ENCODE assay signal across 7 mouse cellular contexts in the genomic region with DNA sequence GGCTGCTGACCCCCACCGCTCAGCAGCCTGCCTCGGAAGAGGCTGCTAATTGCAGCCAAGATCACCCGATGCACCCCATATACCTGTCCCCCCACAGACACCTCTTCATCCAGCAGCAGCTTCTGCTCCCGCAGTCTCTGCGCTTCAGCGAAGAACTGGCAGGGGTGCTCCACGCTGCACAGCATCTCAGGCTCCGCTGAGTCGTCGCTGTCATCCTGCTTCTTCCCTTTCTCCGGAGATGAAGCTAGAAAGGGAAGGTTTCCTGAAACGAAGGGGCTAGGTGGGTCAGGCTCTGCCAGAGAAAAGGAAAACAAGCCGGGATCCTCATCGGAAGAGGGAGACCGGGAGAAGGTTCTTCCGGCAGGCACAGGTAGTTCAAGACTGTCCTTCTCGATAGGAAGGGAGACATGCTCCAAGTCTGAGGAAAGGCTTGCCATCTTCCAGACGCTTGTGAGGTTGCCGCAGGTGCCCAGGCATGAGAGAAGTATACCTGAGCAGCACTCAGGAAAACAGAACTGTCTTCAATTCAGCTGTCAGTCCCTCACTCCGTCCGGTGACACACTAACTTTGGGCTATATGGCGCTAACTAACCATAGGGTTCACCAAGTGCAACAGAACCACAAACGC. TPM values are rescaled to one million over a fixed set of nuclear protein-coding genes. Genes with fewer than 3 reads are reported as not detected.
A peak's percentile ranks its signal among the peaks of the same experiment; 100 is the strongest.
DNase-seq lines count a peak whose midpoint lies in the region; ATAC-seq lines count a peak whose summit lies in the region.

No protein-coding gene starts in this region.

- peak overlapping the region; percentile 65 for H3K27ac ChIP-seq in lung, embryonic 16.5 days (ENCODE audit: low read length)
- H3K27ac ChIP-seq in heart, embryonic 11.5 days (ENCODE audit: low read depth, low read length) = no peak overlapping the region

- H3K4me2 ChIP-seq in lung, embryonic 16.5 days (ENCODE audit: low read depth, low read length) = peak overlapping the region; percentile 90
- H3K4me2 ChIP-seq in heart, embryonic 11.5 days = peak overlapping the region; percentile 92

- H3K9ac ChIP-seq in lung, embryonic 16.5 days (ENCODE audit: low read length) = peak overlapping the region; percentile 70
- peak overlapping the region; percentile 63 for H3K9ac ChIP-seq in heart, embryonic 11.5 days (ENCODE audit: low read depth, low read length)

- intact Hi-C loops in left cerebral cortex, postnatal 25 days (cut with DNase I) = no loop called here

- WGBS in lung, embryonic 16.5 days = 14% methylated on average over 23 of the region's 23 CpGs
- 18% methylated on average over 23 of the region's 23 CpGs for WGBS in heart, embryonic 11.5 days (ENCODE audit: insufficient replicate concordance)

- H3K9me3 ChIP-seq in lung, embryonic 16.5 days (ENCODE audit: control insufficient read depth, low read length) = no peaks in the 10 kb centered on the region
- no peaks in the 10 kb centered on the region for H3K9me3 ChIP-seq in heart, embryonic 11.5 days (replicated peaks; ENCODE audit: control insufficient read depth, low read length)

- peaks cover 3% of the 10 kb centered on the region; the same call in 1 of the 2 replicates for H3K27me3 ChIP-seq in lung, embryonic 16.5 days (ENCODE audit: control insufficient read depth, insufficient read depth, low read depth, low read length)
- peaks cover 3% of the 10 kb centered on the region; the same call in 1 of the 2 replicates for H3K27me3 ChIP-seq in heart, embryonic 11.5 days (ENCODE audit: control insufficient read depth, insufficient read depth, low read length)

- no peaks in the 10 kb centered on the region for H3K36me3 ChIP-seq in lung, embryonic 16.5 days (ENCODE audit: control insufficient read depth, insufficient read depth, low read length)
- no peaks in the 10 kb centered on the region for H3K36me3 ChIP-seq in heart, embryonic 11.5 days (ENCODE audit: control insufficient read depth, insufficient read depth, low read length)

- peaks cover 10% of the 10 kb centered on the region for H3K4me1 ChIP-seq in lung, embryonic 16.5 days (replicated peaks; ENCODE audit: control insufficient read depth, insufficient read depth, low read length)
- 0 out of 2 replicates have a peak, but pooled peaks cover 9% of the 10 kb centered on the region for H3K4me1 ChIP-seq in heart, embryonic 11.5 days (ENCODE audit: control insufficient read depth, insufficient read depth, low read length)

- peak overlapping the region; percentile 51 for H3K4me3 ChIP-seq in lung, embryonic 16.5 days (ENCODE audit: low read length)
- peak overlapping the region; percentile 48 for H3K4me3 ChIP-seq in heart, embryonic 11.5 days (ENCODE audit: low read depth, low read length)

- ATAC-seq in lung, embryonic 16.5 days (ENCODE audit: low read depth) = no peak; the same call in none of the 2 replicates
- ATAC-seq in heart, embryonic 11.5 days (replicated peaks; ENCODE audit: insufficient number of reproducible peaks, low FRiP score, low TSS enrichment) = no peak

- DNase-seq in lung, postnatal 25 days (ENCODE audit: low spot score) = no peak
- DNase-seq in cerebellum, postnatal 14 days = peak; percentile 63 to 69
- DNase-seq in left cerebral cortex, postnatal 25 days (ENCODE audit: low spot score in 2 of 2) = peak; percentile 37 to 52
- DNase-seq in neural tube, embryonic 10.5 days (ENCODE audit: extremely low spot score, low spot score) = peak; percentile 32
- no peak for DNase-seq in thymus, postnatal 10 days (ENCODE audit: low spot score in 2 of 2)

RNA-seq across cellular contexts. Expression of gene Klhl33, which starts 0.4 kb away (rescaled TPM):
- polyA plus RNA-seq in lung, embryonic 16.5 days (2015; fragmentation: Nextera tagmentation; extraction: Ambion mirVana) = 0.59 TPM in 2 replicates
- polyA plus RNA-seq in heart, embryonic 11.5 days (2014; fragmentation: Nextera tagmentation; extraction: Ambion mirVana) = 0.11 TPM in 1 of 2 replicates, not detected in the other
- total RNA-seq in left cerebral cortex, postnatal 25 days (2021) = 1 to 10 TPM; 2.3 to 3.2 TPM

RNA-seq across cellular contexts. Expression of gene Tep1, which starts 26.5 kb away (rescaled TPM):
- 6.0 and 6.2 TPM in 2 replicates for polyA plus RNA-seq in lung, embryonic 16.5 days (2015; fragmentation: Nextera tagmentation; extraction: Ambion mirVana)
- polyA plus RNA-seq in heart, embryonic 11.5 days (2014; fragmentation: Nextera tagmentation; extraction: Ambion mirVana) = 4.4 and 6.5 TPM in 2 replicates
- 1 to 10 TPM; 2.4 to 5.0 TPM for total RNA-seq in left cerebral cortex, postnatal 25 days (2021)

RNA-seq across cellular contexts. Expression of gene Osgep, which starts 27.8 kb away (rescaled TPM):
- polyA plus RNA-seq in lung, embryonic 16.5 days (2015; fragmentation: Nextera tagmentation; extraction: Ambion mirVana) = 153 and 171 TPM in 2 replicates
- polyA plus RNA-seq in heart, embryonic 11.5 days (2014; fragmentation: Nextera tagmentation; extraction: Ambion mirVana) = 124 and 136 TPM in 2 replicates
- total RNA-seq in left cerebral cortex, postnatal 25 days (2021) = 10 to 100 TPM; 30.7 to 34.6 TPM

RNA-seq across cellular contexts. Expression of gene Apex1, which starts 27.9 kb away (rescaled TPM):
- 171 and 177 TPM in 2 replicates for polyA plus RNA-seq in lung, embryonic 16.5 days (2015; fragmentation: Nextera tagmentation; extraction: Ambion mirVana)
- 177 and 188 TPM in 2 replicates for polyA plus RNA-seq in heart, embryonic 11.5 days (2014; fragmentation: Nextera tagmentation; extraction: Ambion mirVana)
- 10 to 100 TPM; 51.7 to 55.9 TPM for total RNA-seq in left cerebral cortex, postnatal 25 days (2021)

RNA-seq across cellular contexts. Expression of gene Pip4p1, which starts 33.8 kb away (rescaled TPM):
- 47.1 and 48.4 TPM in 2 replicates for polyA plus RNA-seq in lung, embryonic 16.5 days (2015; fragmentation: Nextera tagmentation; extraction: Ambion mirVana)
- 30.3 and 33.6 TPM in 2 replicates for polyA plus RNA-seq in heart, embryonic 11.5 days (2014; fragmentation: Nextera tagmentation; extraction: Ambion mirVana)
- 100 to 1,000 TPM in 1 of 2 experiments, 10 to 100 TPM in 1; 97.5 to 102 TPM for total RNA-seq in left cerebral cortex, postnatal 25 days (2021)

Comparison
In these comparisons a context has a peak if more than half of its experiments do, and no peak if none do; other contexts are left out.
1. DNase-seq: peak in cerebellum, postnatal 14 days (2 of 2), left cerebral cortex, postnatal 25 days (2 of 2) and neural tube, embryonic 10.5 days (single experiment); none in lung, postnatal 25 days (single experiment) and thymus, postnatal 10 days (0 of 2).